Mouse (Mus musculus): ENCODE results near the gene A830005F24Rik.

DNA sequence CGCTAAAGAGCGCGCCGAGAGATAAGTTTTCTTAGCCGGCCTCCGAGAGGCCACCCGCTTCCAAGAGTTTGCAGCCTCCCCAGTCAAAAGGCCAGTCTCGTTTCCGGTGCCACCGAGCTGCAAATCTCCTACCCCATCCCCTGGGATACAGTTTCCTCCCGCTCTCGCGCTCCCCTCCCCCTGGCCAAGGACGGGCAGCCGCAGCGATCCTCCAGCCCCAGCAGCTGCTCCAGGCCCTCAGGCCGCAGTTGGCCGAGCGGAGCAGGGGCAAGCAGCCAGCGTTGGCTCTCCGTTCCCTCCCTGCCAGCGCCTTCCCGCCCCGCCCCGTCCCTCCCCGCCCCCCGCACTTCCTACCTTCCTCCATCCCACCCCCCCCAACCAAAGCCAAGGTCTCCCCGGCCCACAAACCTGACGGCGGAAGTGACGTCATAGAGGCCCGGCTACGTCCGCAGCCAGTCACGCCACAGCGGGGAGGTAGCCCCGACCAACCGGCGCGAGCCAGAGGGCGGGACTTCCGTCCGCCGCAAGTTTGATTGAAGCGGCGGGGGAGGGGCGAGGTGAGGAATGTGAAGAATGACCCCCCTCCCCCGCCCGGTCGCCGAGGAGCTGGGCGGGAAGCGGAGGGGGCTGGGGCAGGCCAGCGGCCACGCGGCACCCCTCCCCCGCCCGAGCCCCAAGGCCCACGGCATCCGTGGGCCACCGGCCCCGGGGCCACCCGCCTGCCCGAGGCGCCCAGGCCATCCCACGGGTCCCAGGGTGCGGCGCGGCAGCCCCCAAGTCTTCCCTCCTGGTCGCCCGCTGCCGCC is 32.3 kb downstream of the A830005F24Rik start:
- TF ChIP-seq CTCF (IDR thresholded peaks at IDR 0.05; ENCODE audit: borderline replicate concordance, control insufficient read depth, extremely low read depth, insufficient read depth, low read length, poor library complexity) (0 out of 2 replicates have a peak, but pooled peaks have one; percentile 18), POLR2A (IDR thresholded peaks at IDR 0.05; ENCODE audit: control insufficient read depth, extremely low read depth, insufficient read depth, low read length, poor library complexity) (no peak; the same call in 1 of the 2 replicates)
